Mouse (Mus musculus): ENCODE data around the gene Ahnak. TPM values are rescaled to one million over a fixed set of nuclear protein-coding genes. Genes with fewer than 3 reads are reported as not detected.

Gene Ahnak
- polyA plus RNA-seq, 1 experiment: 11.9 TPM

DNA sequence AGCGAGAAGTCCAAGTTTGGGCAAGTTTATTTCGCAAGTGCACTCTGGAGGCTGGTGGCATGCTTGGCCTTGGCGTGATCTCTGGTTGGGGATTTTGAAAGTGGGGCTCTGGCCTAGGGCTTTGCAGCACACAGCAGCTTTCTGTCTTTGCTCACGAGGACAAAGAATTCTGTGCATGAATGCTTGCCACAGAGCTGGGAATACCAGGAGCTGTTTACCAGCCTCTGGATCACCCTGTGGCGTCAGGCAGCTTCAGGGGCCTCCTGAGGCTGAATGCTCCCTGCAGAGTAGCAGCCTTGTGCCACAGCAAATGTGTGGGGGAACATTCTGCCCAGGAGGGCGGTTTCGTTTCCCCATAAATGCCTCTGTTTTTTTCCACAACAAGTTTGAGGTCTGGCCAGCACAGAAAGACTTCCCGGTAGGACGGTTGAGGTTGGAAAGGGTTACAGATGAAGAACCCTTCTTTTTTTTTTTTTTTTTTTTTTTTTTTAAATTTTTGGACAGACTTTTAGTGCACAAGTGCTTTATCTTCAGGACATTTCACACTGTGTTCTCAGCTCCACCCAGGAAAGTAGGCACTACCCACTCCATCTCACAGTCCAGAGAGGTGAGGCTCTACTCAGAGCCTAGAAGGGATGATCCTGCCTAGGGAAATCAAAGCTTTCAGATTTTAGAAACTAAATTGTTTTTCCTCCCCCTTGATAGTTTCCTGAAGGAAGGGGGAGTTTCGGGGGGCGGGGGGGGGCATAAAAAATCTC, 34.1 kb downstream of the Ahnak start:
- Histone ChIP-seq H3K36me3 (ENCODE audit: control insufficient read depth, insufficient read depth, low read length) (no peaks in the 10 kb centered on the region), H3K27ac (ENCODE audit: insufficient read depth, low read depth, low read length) (peak overlapping the region; percentile 18), H3K4me3 (ENCODE audit: insufficient read depth, low read depth, low read length) (no peak overlapping the region), H3K27me3 (replicated peaks; ENCODE audit: control insufficient read depth, insufficient read depth, low read length) (no peaks in the 10 kb centered on the region), H3K4me1 (ENCODE audit: control insufficient read depth, insufficient read depth, low read length) (no peaks in the 10 kb centered on the region; the same call in 1 of the 2 replicates)
- 52% methylated on average over 11 of the region's 11 CpGs for WGBS
- DNase-seq: peak; percentile 67
- TF ChIP-seq POLR2A (IDR thresholded peaks at IDR 0.05; ENCODE audit: low read depth, low read length) (no peak), CTCF (conservative IDR thresholded peaks at IDR 0.05; ENCODE audit: insufficient read depth, insufficient read length, low read depth, low read length) (no peak)

DNA sequence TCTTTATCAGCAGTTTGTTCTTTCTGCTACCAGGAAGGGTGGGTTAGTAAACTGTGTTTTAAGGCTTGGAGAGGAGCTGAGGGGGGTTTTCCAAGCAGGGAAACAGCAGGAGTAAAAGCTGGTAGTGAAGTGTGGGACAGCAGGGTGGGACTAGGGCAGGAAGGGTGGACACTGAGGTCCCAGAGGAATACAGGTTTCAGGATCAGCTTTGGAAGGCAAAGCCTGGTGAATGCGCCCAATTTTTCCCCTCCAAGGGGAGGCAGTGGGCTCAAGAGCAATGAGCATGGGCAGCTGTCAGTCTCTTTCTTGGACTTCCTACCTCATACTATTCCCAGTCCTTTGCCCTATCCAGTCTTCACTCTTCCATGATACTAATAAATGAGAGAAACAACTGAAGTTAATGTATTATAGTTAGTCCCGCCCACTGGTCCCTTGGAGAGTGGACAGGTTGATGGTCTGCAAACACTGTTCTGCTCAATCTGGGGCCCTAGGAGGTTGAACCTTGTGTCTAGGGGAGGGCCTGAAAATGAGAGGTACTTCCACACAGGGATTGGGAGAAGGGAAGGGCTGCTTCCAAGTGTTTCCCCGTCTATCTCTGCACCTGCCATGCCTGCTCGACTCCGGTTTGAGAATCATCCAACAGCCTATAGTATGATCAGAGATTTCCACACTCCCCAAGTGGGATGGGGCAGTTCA, 36.6 kb downstream of the Ahnak start:
- Histone ChIP-seq H3K27ac (ENCODE audit: insufficient read depth, low read depth, low read length) (no peak overlapping the region), H3K27me3 (replicated peaks; ENCODE audit: control insufficient read depth, insufficient read depth, low read length) (no peaks in the 10 kb centered on the region), H3K4me1 (ENCODE audit: control insufficient read depth, insufficient read depth, low read length) (no peaks in the 10 kb centered on the region; the same call in 1 of the 2 replicates), H3K4me3 (ENCODE audit: insufficient read depth, low read depth, low read length) (no peak overlapping the region), H3K36me3 (ENCODE audit: control insufficient read depth, insufficient read depth, low read length) (no peaks in the 10 kb centered on the region)
- no peak for TF ChIP-seq CTCF (conservative IDR thresholded peaks at IDR 0.05; ENCODE audit: insufficient read depth, insufficient read length, low read depth, low read length)
- TF ChIP-seq POLR2A (IDR thresholded peaks at IDR 0.05; ENCODE audit: low read depth, low read length): no peak
- WGBS: 81% methylated on average over 5 of the region's 5 CpGs
- DNase-seq: peak; percentile 37

DNA sequence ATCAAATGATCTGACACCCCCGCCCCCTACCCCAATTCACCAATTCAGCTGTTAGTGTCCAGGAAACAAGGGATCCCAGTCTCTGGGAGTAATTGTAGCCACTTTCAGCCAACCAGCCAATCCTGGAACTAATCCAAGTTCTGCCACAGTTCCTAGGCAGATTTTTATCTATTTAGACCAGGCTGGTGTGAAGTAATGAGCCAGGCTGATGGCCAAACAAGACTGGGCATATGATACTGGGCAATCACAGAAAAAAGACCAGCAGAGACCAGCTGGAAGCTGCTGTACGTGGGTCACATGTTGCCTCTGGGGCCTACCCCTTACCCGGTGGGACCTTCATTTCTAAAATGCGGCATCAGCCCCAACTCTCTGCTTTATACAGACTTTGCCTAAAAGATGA, 37.5 kb downstream of the Ahnak start:
- H3K27ac ChIP-seq (ENCODE audit: insufficient read depth, low read depth, low read length): peak overlapping the region; percentile 69; the same call in 1 of the 2 replicates
- H3K4me1 ChIP-seq (ENCODE audit: control insufficient read depth, insufficient read depth, low read length): no peaks in the 10 kb centered on the region; the same call in 1 of the 2 replicates
- 76% methylated on average over 4 of the region's 4 CpGs for WGBS
- no peaks in the 10 kb centered on the region for H3K36me3 ChIP-seq (ENCODE audit: control insufficient read depth, insufficient read depth, low read length)
- no peaks in the 10 kb centered on the region for H3K27me3 ChIP-seq (replicated peaks; ENCODE audit: control insufficient read depth, insufficient read depth, low read length)
- peak; percentile 59 for DNase-seq
- no peak overlapping the region for H3K4me3 ChIP-seq (ENCODE audit: insufficient read depth, low read depth, low read length)
- TF ChIP-seq POLR2A (IDR thresholded peaks at IDR 0.05; ENCODE audit: low read depth, low read length) (no peak), CTCF (conservative IDR thresholded peaks at IDR 0.05; ENCODE audit: insufficient read depth, insufficient read length, low read depth, low read length) (no peak)

DNA sequence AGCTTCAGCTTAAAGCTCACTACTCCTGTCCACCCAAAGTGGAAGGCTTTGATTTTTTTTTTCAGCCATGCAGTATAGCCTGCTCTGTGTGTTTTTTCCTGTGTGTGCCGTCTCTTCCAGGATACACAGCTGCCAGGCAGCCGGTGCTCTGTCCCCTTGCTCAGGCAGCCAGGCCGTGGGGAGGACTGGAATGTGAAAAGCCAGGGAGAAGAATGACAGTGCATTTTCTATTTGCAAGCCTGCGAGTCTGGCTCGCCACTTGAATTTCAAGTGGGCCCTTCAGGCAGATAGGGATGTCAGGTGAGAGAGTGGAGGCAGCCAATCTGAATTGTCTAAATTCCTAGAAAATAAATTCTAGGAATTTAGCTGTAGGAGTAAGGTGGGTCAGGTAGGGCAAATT, 38.7 kb downstream of the Ahnak start:
- TF ChIP-seq POLR2A (IDR thresholded peaks at IDR 0.05; ENCODE audit: low read depth, low read length) (no peak), CTCF (conservative IDR thresholded peaks at IDR 0.05; ENCODE audit: insufficient read depth, insufficient read length, low read depth, low read length) (no peak)
- H3K36me3 ChIP-seq (ENCODE audit: control insufficient read depth, insufficient read depth, low read length): no peaks in the 10 kb centered on the region
- H3K27me3 ChIP-seq (replicated peaks; ENCODE audit: control insufficient read depth, insufficient read depth, low read length): no peaks in the 10 kb centered on the region
- H3K4me3 ChIP-seq (ENCODE audit: insufficient read depth, low read depth, low read length): no peak overlapping the region
- peak; percentile 66 for DNase-seq
- H3K27ac ChIP-seq (ENCODE audit: insufficient read depth, low read depth, low read length): peak overlapping the region; percentile 69
- 26% methylated on average over 5 of the region's 5 CpGs for WGBS
- no peaks in the 10 kb centered on the region; the same call in 1 of the 2 replicates for H3K4me1 ChIP-seq (ENCODE audit: control insufficient read depth, insufficient read depth, low read length)

DNA sequence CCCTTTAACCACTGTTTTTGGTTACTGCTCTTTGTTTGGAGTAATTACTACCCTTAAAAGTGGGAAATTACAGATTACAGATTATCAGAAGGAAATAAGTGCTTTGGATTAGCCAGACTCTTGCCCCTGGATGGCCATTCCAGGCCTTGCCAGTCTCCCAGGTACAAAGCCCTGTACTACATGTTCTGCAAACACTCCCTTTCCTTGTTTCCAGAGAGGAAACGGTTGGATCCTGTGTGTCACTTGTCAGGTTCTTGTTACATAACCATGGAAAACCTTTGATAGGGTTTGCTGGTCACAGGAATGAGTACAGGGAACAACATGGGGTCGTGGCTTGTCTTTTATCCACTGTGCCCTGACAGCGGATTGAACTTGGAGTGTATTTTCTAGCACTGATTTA, 39.3 kb downstream of the Ahnak start:
- Histone ChIP-seq H3K27ac (ENCODE audit: insufficient read depth, low read depth, low read length) (peak overlapping the region; percentile 35; the same call in 1 of the 2 replicates), H3K4me1 (ENCODE audit: control insufficient read depth, insufficient read depth, low read length) (no peaks in the 10 kb centered on the region; the same call in 1 of the 2 replicates), H3K4me3 (ENCODE audit: insufficient read depth, low read depth, low read length) (no peak overlapping the region), H3K27me3 (replicated peaks; ENCODE audit: control insufficient read depth, insufficient read depth, low read length) (no peaks in the 10 kb centered on the region), H3K36me3 (ENCODE audit: control insufficient read depth, insufficient read depth, low read length) (no peaks in the 10 kb centered on the region)
- DNase-seq: no peak
- TF ChIP-seq CTCF (conservative IDR thresholded peaks at IDR 0.05; ENCODE audit: insufficient read depth, insufficient read length, low read depth, low read length) (no peak), POLR2A (IDR thresholded peaks at IDR 0.05; ENCODE audit: low read depth, low read length) (no peak)
- WGBS: 44% methylated on average over 3 of the region's 3 CpGs

DNA sequence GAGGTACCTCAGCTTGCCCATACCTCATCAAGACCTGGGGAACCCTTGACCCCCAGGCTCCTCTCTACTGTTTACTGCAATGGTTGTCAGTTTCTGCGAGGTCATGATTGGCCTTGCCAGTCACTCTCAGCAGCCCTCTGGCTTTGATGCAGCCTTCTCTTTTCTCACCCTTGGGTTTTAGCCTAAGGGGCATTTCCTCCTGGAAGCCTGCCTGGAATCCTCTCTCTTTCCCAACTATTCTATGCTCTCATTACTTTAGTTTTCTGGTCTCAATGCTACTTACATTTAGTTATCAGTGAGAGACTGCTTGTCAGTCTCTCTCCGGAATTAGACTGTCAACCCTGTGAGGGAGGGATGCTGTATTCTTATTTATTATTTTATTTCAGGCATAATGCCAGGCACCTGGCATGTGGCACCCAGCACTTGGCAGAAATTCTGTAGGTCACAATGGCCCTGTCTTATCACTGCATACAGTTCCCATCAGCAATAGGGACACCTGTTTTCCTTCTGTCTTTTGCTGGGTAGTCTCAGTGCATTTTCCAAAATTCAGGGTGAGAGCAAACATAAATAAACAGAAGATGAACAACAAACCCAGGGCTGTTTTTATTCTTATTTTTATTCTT, 40.7 kb downstream of the Ahnak start:
- H3K27me3 ChIP-seq (replicated peaks; ENCODE audit: control insufficient read depth, insufficient read depth, low read length): no peaks in the 10 kb centered on the region
- DNase-seq: no peak
- 62% methylated on average over 2 of the region's 2 CpGs for WGBS
- H3K27ac ChIP-seq (ENCODE audit: insufficient read depth, low read depth, low read length): no peak overlapping the region
- H3K4me3 ChIP-seq (ENCODE audit: insufficient read depth, low read depth, low read length): no peak overlapping the region
- TF ChIP-seq CTCF (conservative IDR thresholded peaks at IDR 0.05; ENCODE audit: insufficient read depth, insufficient read length, low read depth, low read length) (no peak), POLR2A (IDR thresholded peaks at IDR 0.05; ENCODE audit: low read depth, low read length) (no peak)
- H3K4me1 ChIP-seq (ENCODE audit: control insufficient read depth, insufficient read depth, low read length): no peaks in the 10 kb centered on the region; the same call in 1 of the 2 replicates
- H3K36me3 ChIP-seq (ENCODE audit: control insufficient read depth, insufficient read depth, low read length): no peaks in the 10 kb centered on the region
